Mouse (Mus musculus) adrenal gland, adult 18-20 months (tissue): ENCODE measurements around the gene Rasgrp2. TPM values are rescaled to one million over a fixed set of nuclear protein-coding genes. Genes with fewer than 3 reads are reported as not detected.

Experiments
- DNase-seq, 2 experiments: peaks; one replicate each; pipeline ENCODE4 v3.0.0; 2021 to 2022; ENCODE audit warnings: low spot score in 2 of 2
- long read RNA-seq, 2 experiments: library from polyadenylated mRNA; stranded (forward); transcript quantifications; one replicate each; pipeline ENCODE4 v2.0.0; 2021
- total RNA-seq, 2 experiments: library from RNA; stranded (reverse); gene quantifications; 1 replicate in 1 of 2; 2 replicates in 1 of 2; pipeline ENCODE4 v1.2.3; 2021

The Rasgrp2 gene
- 10 to 100 TPM; 38.0 to 44.8 TPM for total RNA-seq
- long read RNA-seq, experiment 1, partial matches to known transcripts = 1 of 11 reads
- long read RNA-seq, experiment 1, other reads (novel, unspliced or antisense) = 9 of 11 reads
- long read RNA-seq, experiment 2, partial matches to known transcripts = 0 of 7 reads
- long read RNA-seq, experiment 2, other reads (novel, unspliced or antisense) = 7 of 7 reads

DNA sequence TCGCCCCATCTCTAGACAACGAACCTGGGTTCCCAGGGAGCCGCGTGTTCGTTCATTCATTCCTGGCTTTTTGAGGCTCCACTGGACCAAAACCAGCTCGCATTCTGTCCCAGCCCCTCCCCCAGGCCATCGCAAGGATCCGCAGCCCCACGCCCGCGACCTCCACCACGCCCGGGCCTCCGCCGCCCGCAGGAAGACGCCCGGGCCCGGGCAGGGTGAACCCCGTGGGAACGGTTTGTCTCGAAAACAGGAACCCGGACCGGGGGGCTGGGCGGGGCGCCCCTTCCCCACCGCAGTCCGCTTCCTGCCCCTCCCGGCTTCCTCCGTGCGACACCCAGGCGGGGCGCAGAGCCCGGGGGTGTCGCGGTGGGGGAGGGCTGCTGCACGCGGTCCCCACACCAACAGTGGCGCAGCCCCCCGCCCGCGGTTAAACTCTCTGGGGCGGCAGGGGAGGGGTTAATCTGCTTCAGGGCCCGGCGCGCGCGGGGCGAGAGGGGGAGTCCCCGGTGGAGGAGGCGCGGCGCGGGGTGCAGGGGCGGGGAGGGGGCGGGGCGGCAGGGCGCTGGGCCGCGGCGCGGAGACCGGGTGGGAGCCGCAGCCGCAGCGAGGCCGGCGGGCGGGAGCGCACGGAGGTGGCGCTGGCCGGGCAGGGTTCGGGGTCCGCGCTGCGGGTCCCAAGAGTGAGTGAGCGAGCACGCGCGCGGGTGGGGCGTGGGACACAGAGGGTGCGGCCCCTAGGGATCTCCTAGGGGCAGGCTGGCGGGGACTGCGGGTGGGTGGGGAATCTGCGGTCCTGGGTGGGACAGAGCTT is at the start of gene Rasgrp2:
Gene Rasgrp2, plus strand, starts transcription at position 56 of the 811 bp plus-strand sequence.
- peak; percentile 45 to 64 for DNase-seq

DNA sequence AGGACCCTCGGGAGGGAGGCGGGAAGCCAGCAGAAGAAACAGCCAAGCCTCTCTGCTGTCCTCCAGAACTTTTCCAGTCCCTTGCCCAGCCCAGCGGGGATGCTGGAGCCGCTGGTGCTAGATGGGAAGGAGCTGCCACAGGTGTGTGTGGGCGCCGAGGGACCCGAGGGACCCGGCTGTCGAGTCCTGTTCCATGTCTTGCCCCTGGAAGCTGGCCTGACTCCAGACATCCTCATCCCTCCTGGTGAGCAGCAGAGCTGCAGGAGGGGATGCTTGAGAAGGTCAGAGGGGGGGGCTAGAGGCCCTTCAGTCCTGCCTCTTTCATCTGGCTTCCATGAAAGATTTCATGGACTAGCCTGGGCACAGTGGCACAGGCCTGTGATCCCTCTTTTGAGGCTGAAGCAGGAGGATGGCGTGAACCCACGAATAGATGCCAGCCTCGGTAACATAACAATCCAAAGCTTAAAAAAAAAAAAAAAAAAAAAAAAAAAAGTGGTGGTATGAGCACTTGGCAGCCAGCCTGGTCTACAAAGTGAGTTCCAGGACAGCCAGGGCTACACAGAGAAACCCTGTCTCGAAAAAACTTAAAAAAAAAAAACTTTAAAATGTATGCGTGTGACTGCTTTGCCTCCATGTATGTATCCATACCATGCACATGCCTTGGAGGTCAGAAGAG is 47.6 kb upstream of the Rasgrp2 start:
- no peak for DNase-seq

DNA sequence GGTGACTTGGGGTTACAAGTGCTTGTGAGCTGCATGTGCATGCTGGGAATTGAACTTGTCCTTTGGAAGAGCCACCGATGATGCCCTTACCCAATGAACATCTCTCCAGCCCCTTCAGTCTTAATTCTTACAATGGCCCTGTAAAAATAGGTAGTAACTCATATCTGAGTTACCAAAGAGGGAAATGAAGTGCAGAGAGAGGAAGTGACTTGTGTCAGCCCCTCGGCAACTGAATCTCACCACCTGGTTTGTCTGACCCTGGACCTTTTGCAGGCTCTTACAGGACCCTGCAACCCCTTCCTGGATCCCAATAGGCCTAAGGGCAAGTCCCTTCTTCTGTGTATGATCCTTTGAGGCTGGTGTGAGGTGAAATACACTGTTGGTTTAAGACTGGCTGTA is 47.0 kb upstream of the Rasgrp2 start:
- no peak for DNase-seq

DNA sequence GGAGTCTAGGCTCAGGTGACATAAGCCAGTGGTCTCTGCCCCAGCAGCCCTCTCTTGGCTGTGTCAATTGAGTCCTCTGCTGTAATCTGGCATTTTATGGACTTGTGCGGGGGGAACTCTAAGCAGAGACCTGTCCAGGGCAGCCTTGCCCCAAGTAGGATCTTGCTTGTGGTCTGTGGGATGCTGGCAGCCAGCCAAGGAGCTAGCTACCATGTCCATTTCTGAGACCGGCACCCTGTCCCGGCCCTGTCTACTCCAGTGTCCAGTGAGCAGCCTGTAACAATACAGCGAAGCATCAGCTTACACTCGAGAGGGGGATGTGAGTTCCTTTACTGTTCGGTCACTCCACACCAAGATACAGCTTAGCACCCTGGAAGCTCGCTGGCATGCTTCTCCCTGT is 45.1 kb upstream of the Rasgrp2 start:
- no peak for DNase-seq

DNA sequence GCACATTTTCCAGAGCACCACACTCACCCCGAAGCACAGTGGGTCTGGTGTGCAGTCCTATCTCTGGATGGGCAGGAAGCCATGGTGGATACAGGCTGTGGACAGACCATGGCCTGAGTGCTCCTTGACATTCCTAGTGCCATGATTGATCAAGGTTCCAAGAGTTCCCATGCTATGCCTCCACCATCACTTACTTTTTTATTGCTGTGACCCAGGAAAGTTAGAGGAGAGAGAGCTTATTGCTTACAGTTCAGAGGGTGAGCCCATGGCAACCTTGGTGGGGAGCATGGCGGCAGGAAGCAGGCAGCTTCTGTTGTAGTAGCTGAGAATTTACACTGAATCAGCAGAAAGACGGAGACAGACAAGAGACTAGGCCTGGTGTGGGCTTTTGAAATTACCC is 37.8 kb upstream of the Rasgrp2 start:
- no peak for DNase-seq

DNA sequence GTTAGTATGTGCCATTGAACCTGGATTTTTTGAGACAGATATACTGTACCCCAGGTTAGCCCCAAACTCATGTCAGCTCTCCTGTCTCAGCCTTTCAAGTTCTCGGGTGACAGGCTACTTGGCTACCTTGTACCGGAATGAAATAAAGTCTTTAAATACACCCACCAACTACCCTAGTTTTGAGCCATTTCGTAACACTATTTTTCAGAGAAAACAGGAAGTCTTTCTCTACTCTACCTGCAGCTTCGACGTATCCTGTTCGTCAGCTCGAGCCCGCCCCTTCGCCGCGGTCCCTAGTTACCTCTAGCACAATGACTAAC is 36.1 kb upstream of the Rasgrp2 start:
- DNase-seq = no peak

DNA sequence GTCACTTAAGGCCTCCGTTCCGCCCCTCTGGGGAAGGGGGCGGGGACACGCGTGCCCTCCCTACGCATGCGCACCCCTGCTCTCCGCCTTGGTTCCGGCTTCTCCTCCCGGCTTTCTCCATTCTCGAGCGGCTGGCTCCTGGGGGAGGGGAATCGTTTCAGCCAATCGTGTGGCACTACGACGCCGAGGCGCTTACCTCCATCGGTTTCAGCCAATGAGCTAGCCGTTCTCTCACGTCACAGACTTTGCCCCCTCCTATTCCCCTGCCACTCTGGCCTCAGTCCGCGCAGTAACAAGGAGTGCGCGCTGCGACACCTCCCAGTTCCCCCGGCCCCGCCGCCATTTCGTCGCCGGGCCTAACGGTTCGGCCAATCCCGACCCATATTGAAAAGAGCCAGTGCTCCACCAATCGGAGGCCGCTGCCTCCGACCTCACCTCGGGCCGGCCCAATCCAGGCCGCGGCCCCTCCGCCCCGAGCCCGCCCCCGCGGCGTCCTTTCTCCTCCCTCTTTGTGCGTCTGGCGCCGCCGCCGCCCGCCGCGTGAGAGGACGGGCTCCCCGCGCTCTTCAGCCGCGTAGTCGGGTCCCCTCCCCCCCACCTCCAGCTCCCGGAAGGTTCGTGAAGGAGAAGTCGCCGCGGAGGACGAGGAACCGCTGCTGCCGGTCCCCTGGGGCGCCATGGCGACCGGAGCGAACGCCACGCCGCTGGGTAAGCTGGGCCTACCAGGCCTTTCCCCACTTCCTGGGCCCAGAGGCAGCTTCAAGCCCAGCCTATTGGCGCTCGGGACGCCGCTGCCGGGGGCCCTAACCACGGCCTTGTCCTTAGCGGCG is 35.5 kb upstream of the Rasgrp2 start, which contains the start of gene Sf1:
Gene Sf1, plus strand, starts transcription at position 280 of the 830 bp plus-strand sequence.
- peak; percentile 99 for DNase-seq

DNA sequence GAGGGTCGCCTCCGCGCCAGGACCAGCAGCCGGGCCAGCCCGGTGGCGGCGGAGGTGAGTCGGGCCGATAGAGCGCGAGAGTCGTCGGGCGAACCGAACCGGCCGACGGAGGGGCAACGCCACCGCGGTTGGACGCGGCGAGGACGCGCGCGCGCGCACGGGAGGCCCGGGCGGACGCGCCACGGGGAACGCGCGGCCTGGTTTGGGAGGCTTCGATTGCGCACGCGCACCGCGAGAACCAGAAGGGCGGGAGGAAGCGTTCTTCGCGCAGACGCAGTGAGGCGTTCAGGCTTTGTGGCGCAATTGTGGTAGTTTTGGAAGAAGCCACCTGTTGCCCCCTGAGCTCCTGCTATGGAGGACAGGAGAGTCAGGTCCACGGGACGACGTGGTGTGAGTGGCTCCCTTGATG is 34.8 kb upstream of the Rasgrp2 start:
- peak; percentile 91 to 92 for DNase-seq

DNA sequence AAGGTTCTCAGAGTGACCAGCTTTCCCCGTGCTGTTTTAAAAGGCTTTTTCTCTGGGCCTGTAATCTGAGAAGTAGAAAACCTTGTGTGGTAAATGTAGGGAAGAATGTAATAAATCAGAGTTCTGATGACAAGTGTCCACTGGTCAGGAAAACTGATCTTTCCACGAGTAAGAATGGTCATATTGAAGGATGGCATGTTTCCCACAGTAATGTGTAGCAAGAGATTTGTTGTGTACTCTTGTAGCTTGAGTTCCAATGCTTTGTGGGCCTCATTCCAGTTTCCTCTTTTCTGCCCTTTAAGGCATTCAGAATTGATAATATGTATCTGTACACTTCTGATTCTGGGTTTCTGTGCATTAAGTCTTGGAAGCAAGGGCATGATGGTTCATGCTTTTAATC is 34.3 kb upstream of the Rasgrp2 start:
- no peak for DNase-seq

DNA sequence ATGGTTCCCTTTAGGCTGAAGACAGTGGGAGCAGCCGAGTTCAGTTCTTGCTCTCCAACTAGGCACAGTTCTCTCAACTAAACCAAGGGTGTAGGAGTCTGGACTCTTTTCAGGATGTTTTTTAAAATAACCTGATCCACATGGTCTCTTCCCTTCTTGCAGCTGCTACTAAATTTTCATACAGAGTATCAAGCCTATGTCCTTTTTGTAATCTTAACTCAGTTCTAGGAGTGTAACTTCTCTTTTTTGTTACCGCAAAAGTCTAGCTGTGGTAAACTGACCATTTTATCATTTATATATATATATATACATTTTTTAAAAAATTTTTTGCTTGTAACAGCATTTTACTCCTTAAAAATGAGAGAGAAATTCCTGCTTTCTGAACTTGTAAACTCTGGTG is 29.0 kb upstream of the Rasgrp2 start:
- DNase-seq = no peak

DNA sequence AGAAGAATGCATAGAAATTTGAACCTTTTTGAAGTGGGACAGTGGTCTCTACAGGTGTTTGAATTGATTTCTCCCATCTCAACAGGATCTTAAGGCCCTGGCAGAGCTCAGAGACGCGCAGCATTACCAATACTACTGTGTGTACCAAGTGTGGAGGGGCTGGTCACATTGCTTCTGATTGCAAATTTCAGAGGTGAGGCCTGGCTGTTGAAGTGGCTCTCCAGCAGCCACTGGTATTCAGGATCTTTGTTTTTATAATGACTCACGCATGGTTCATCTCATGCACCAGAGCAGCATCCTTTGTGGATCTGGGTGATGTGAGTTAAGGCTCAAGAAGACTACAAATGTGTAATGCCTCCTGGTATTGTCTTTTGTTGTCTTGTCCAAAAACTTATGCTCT is 26.7 kb upstream of the Rasgrp2 start:
- DNase-seq = no peak

DNA sequence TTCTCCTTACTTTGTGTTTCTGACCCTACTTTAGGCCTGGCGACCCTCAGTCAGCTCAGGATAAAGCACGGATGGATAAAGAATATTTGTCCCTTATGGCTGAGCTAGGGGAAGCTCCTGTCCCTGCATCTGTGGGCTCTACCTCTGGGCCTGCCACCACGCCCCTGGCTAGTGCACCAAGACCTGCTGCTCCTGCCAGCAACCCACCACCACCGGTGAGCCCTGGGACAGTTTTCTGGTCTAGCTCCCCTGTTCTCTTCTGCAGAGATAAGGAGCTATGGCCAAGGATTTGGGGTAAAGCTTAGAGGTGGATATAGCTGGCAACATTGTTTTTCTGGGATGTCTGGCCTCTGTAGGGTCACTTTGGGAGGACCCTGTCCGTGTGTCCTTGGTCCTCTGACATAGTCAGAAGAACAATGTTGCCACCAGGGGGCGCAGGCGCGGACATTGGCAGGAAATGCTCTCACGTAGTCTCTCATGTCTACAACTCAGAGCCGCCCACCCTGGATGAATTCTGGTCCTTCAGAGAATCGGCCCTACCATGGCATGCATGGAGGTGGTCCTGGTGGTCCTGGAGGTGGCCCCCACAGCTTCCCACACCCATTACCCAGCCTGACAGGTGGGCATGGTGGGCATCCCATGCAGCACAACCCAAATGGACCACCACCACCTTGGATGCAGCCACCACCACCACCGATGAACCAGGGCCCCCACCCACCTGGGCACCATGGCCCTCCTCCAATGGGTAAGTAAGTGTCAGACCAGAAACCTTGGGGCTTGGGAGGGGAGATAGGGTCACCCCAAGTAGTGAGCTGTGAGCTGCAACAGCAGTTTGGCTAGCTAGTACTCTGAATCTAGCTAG is 25.4 kb upstream of the Rasgrp2 start:
- peak; percentile 81 to 86 for DNase-seq

DNA sequence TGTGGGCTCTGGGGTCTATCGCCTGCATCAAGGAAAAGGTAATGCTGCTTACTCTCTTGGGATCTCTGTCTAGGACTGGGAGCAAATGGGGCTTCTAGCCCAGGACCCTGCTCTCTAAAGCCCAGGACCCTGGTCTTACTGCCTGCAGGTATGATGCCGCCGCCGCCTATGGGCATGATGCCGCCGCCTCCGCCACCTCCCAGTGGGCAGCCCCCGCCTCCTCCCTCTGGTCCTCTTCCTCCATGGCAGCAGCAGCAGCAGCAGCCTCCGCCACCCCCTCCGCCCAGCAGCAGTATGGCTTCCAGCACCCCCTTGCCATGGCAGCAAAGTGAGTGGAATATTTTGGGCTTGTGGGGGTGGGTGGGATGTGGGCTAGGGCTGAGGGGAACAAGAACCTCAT is 24.6 kb upstream of the Rasgrp2 start:
- no peak for DNase-seq

DNA sequence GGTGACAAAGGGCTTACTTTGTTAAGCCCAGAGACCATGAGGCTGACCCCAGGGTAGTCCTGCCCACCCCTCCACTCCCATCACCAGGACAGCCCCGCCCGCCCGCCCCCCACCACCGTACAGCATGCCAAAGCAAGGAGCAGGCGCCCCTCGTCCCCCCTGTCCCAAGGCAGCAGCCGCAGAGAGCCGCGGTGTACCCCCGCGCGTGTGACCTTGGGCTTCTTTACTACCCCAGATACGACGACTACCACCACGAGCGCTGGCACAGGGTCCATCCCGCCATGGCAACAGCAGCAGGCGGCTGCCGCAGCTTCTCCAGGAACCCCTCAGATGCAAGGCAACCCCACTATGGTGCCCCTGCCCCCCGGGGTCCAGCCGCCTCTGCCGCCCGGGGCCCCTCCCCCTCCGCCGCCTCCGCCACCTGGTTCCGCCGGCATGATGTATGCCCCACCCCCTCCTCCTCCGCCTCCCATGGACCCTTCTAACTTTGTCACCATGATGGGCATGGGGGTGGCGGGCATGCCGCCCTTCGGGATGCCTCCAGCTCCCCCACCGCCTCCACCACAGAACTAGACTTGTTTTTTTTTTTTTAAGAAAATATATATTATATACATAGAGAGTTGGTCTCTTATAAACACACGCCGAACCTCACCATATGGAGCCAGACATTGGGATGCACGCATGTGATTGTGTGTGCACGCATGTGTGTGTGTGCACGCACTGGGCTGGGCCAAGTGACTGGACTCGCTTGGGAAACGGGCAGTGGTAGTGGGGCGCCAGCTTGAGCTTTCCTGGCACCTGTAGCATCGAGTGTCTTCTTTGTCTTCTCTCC is 23.5 kb upstream of the Rasgrp2 start:
- no peak for DNase-seq

DNA sequence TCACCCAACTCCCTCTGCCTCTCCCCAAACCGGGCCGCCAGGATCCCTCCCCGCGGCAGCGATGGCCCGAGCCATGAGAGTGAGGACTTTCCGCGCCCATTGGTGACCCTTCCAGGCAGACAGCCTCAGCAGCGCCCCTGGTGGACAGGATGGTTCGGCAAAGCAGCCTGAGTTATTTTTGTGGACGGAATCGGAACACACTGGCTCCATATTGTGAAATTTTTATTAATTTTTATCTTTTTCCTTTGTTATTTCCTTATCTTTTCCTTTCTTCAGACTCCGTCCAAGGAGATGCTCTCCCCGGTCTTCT is 22.9 kb upstream of the Rasgrp2 start:
- no peak for DNase-seq

DNA sequence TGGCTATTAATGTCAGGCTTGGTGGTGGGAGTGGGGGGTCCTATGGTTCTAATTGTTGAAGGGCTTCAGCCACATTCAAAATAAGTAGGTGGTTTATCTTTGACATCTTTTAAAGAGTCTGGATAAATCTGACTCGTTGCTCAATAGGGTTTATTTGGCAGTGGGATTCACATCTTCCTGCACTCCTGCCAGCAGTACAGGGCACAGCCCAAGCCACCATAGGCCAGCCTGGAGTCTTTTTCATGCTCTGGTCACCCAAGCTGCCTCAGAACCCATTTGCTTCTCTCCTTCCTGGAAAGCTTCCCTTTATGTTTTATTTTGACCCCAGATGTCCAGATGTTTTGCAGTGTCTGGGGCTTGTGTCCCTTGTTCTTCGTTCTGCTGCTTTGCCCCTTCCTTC is 22.5 kb upstream of the Rasgrp2 start:
- no peak for DNase-seq

DNA sequence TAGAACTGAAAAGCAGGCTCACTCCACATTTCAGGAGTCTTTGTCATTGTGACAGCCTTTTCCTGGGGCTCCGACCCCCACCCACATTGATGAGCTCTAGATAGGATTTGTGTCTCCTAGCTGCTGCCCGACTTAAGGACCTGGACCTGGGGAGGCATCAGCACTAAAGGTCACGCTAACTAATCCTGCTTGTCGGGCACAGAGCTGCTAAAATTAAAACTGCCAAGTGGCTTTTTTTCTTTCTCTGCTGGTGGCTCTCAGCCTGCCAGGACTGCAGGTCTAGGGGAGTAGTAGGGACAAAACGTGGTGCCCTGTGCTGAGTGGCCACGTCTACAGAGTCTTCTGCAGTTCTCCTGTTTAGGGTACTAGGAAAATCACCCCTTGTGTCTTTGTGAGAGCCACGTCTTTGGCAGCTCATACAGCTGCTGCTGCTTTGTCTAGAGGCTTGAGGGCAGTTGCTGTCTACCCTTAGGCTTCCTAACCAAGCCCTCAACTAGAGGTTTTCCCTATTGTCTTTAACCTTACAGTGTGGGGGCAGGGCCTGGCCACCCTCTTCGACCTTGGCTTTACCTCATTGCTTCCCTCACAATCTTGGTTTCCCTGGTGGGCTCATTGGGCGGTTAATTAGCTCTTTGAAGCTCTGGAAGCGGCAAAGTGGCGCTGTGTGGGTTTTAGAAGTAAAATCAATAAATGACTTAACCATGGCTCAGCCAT is 21.7 kb upstream of the Rasgrp2 start:
- no peak for DNase-seq

DNA sequence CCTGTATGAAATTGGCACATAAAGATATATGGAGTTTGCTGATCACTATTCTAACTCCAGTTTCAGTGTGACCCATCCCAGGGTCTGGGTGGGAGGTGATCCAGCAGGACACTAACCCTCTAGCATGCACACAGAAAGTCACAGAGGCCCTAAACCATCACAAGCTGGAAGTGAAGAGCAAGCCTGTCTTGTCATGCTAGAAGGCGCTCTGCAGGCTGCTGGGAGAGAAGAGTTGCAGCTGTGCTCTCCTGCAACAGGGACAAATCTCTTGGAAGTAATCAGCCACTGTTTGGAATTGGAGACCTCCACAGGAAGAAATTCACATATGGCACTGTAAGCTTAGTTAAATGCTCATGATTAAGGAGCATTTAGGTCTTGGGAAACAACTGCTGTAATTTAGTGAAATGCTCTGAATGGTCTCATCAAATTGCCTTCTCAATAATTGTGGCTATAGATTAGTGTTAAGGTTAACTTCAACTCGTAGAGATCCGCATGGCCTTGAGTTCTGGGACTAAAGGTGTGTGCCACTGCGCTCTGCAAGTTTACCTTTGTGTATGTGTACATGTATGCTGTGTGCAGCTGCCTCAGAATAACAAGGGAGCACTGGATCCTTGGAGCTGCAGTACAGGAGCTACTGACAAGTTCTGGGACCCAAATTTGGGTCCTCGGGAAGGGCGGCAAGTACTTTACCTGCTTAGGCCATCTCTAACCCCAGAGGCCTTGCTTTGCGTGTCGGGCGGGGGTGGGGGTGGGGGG is 18.6 kb upstream of the Rasgrp2 start:
- no peak for DNase-seq
